Mouse (Mus musculus) neural tube, embryonic 14.5 days (tissue): ENCODE data around the gene Aes. TPM values are rescaled to one million over a fixed set of nuclear protein-coding genes. Genes with fewer than 3 reads are reported as not detected.

Source experiments
- polyA plus RNA-seq: library from polyadenylated mRNA; unstranded; fragments of >200 nt; fragmentation: Nextera tagmentation; extraction: Ambion mirVana; gene quantifications from 2 replicates; pipeline ENCODE4 v1.2.1, GENCODE M21; 2014

Gene Aes
- polyA plus RNA-seq, 1 experiment from 2014 or later = 599 TPM

Other genes with a start within 250 kb of the Aes start
- 14.3 and 18.7 TPM in 2 replicates for gene Cactin, start 238.4 kb upstream of the Aes start, polyA plus RNA-seq
- 1.9 and 4.6 TPM in 2 replicates for gene Tbxa2r, start 230.8 kb upstream of the Aes start, polyA plus RNA-seq
- 0.05 and 0.08 TPM in 2 replicates for gene Gipc3, start 216.2 kb upstream of the Aes start, polyA plus RNA-seq
- gene Hmg20b, start 209.0 kb upstream of the Aes start, polyA plus RNA-seq = 29.9 and 38.0 TPM in 2 replicates
- gene Mfsd12, start 202.0 kb upstream of the Aes start, polyA plus RNA-seq = 8.4 and 8.7 TPM in 2 replicates
- gene 4930404N11Rik, start 193.7 kb upstream of the Aes start, polyA plus RNA-seq = 0.39 and 0.42 TPM in 2 replicates
- 114 and 125 TPM in 2 replicates for gene Fzr1, start 181.0 kb upstream of the Aes start, polyA plus RNA-seq
- 61.0 and 68.0 TPM in 2 replicates for gene Dohh, start 175.1 kb upstream of the Aes start, polyA plus RNA-seq
- 4.3 and 6.3 TPM in 2 replicates for gene Gm48551, start 175.0 kb upstream of the Aes start, polyA plus RNA-seq
- 2.0 and 4.4 TPM in 2 replicates for gene Gm48552, start 170.5 kb upstream of the Aes start, polyA plus RNA-seq
- 1.3 and 2.0 TPM in 2 replicates for gene Smim24, start 166.4 kb upstream of the Aes start, polyA plus RNA-seq
- gene Nfic, start 103.9 kb upstream of the Aes start, polyA plus RNA-seq = 21.9 and 25.0 TPM in 2 replicates
- gene Celf5, start 76.8 kb upstream of the Aes start, polyA plus RNA-seq = 50.6 and 64.4 TPM in 2 replicates
- 62.6 and 62.7 TPM in 2 replicates for gene Ncln, start 63.1 kb upstream of the Aes start, polyA plus RNA-seq
- 0.29 and 0.79 TPM in 2 replicates for gene S1pr4, start 59.4 kb upstream of the Aes start, polyA plus RNA-seq
- gene Gna15, start 35.3 kb upstream of the Aes start, polyA plus RNA-seq = 0.40 and 1.9 TPM in 2 replicates
- gene Gna11, start 14.3 kb upstream of the Aes start, polyA plus RNA-seq = 81.1 and 89.8 TPM in 2 replicates
- gene Tle2, start 15.1 kb downstream of the Aes start, polyA plus RNA-seq = 32.4 and 37.3 TPM in 2 replicates
- gene Tle6, start 41.6 kb downstream of the Aes start, polyA plus RNA-seq = 5.0 and 6.6 TPM in 2 replicates
- gene BC025920, start 46.8 kb downstream of the Aes start, polyA plus RNA-seq = 1.0 and 1.9 TPM in 2 replicates
- 48.9 and 53.6 TPM in 2 replicates for gene Sirt6, start 68.3 kb downstream of the Aes start, polyA plus RNA-seq
- 10.1 and 16.1 TPM in 2 replicates for gene Ankrd24, start 69.1 kb downstream of the Aes start, polyA plus RNA-seq
- gene Gm10778, start 89.6 kb downstream of the Aes start, polyA plus RNA-seq = 7.4 and 8.7 TPM in 2 replicates
- 19.6 and 23.5 TPM in 2 replicates for gene Zfp433, start 145.3 kb downstream of the Aes start, polyA plus RNA-seq
- gene Gm3055, start 211.7 kb downstream of the Aes start, polyA plus RNA-seq = 22.3 and 25.0 TPM in 2 replicates